Mouse (Mus musculus): ENCODE measurements around the gene Fbxo7. TPM values are rescaled to one million over a fixed set of nuclear protein-coding genes. Genes with fewer than 3 reads are reported as not detected.
"Not testable (repeated sequence)": the region's sequence is repeated elsewhere in the genome, so short reads cannot be mapped to it uniquely, and the experiment has no call there.

The Fbxo7 gene
- polyA plus RNA-seq, 1 experiment from 2014 or later, result 24.2 TPM

GRCm38 (mm10) chr10:86026354-86026753, 4.6 kb downstream of the Fbxo7 start:
- Histone ChIP-seq H3K4me3 (ENCODE audit: low read length) (no peak overlapping the region), H3K27me3 (ENCODE audit: control insufficient read depth, insufficient read depth, low read length) (no peaks in the 10 kb centered on the region), H3K36me3 (ENCODE audit: control insufficient read depth, insufficient read depth) (peaks cover 7% of the 10 kb centered on the region), H3K9ac (ENCODE audit: low read length) (no peak overlapping the region), H3K4me2 (ENCODE audit: low read depth, low read length) (no peak overlapping the region), H3K9me3 (replicated peaks; ENCODE audit: control insufficient read depth, low read length) (no peaks in the 10 kb centered on the region), H3K4me1 (ENCODE audit: control insufficient read depth, insufficient read depth, low read length) (peaks cover 2% of the 10 kb centered on the region; the same call in 1 of the 2 replicates), H3K27ac (ENCODE audit: low read length) (no peak overlapping the region)
- no peak for ATAC-seq (replicated peaks; ENCODE audit: extremely low read depth, insufficient read depth, low FRiP score)
- 86% methylated on average over 3 of the region's 3 CpGs for WGBS

- 79% methylated on average over 1 of the region's 1 CpGs for WGBS
- not testable (repeated sequence) for H3K4me3 ChIP-seq (ENCODE audit: low read length); H3K4me1 ChIP-seq (ENCODE audit: control insufficient read depth, insufficient read depth, low read length); ATAC-seq (replicated peaks; ENCODE audit: extremely low read depth, insufficient read depth, low FRiP score); H3K9me3 ChIP-seq (replicated peaks; ENCODE audit: control insufficient read depth, low read length); H3K27me3 ChIP-seq (ENCODE audit: control insufficient read depth, insufficient read depth, low read length); H3K36me3 ChIP-seq (ENCODE audit: control insufficient read depth, insufficient read depth); H3K27ac ChIP-seq (ENCODE audit: low read length); H3K4me2 ChIP-seq (ENCODE audit: low read depth, low read length); H3K9ac ChIP-seq (ENCODE audit: low read length)
These were observed 5.0 kb downstream of the Fbxo7 start for GRCm38 (mm10) chr10:86026807-86027206.

DNA sequence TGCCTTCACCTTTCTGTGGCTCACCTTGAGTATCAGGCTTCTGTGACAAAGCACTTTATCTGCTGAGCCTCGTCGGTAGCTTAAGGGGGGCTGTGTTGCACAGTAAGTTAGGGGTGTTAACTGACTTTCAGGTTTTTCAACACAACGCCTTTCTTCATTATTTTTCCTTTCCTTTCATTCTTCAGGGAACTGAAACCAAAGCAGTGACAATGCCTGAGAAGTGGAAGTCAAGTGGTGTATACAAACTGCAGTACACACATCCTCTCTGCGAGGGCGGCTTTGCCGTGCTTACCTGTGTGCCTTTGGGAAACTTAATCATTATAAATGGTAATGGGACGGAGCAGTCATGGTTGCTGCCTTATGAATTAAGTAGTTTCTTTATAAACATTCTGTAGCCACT, 9.0 kb downstream of the Fbxo7 start:
- H3K4me1 ChIP-seq (ENCODE audit: control insufficient read depth, insufficient read depth, low read length), result no peaks in the 10 kb centered on the region
- H3K4me3 ChIP-seq (ENCODE audit: low read length), result no peak overlapping the region
- H3K9ac ChIP-seq (ENCODE audit: low read length), result no peak overlapping the region
- ATAC-seq (replicated peaks; ENCODE audit: extremely low read depth, insufficient read depth, low FRiP score), result no peak
- H3K4me2 ChIP-seq (ENCODE audit: low read depth, low read length), result no peak overlapping the region
- H3K9me3 ChIP-seq (replicated peaks; ENCODE audit: control insufficient read depth, low read length), result no peaks in the 10 kb centered on the region
- no peak overlapping the region for H3K27ac ChIP-seq (ENCODE audit: low read length)
- 85% methylated on average over 7 of the region's 7 CpGs for WGBS
- H3K27me3 ChIP-seq (ENCODE audit: control insufficient read depth, insufficient read depth, low read length), result no peaks in the 10 kb centered on the region
- peaks cover 11% of the 10 kb centered on the region for H3K36me3 ChIP-seq (ENCODE audit: control insufficient read depth, insufficient read depth)

DNA sequence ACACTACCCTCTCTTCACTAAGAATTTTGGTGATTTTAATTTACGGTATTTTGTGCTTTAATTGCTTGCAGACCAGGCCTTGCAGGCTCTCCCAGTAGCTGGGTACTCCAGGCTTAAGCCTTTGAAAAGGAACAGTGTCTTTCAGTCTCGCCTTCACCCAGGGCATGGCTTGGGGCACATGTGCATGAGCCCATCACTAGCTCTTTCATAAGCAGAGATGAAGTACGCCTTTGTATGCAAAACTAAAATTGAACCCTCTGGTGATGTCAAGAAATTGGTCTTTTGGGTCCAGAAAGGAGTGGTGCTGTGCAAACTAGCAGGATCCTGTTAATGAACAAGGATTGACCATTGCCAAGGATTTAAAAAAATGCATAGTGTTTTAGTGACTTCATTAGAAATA, 10.7 kb downstream of the Fbxo7 start:
- Histone ChIP-seq H3K27ac (ENCODE audit: low read length) (no peak overlapping the region), H3K9ac (ENCODE audit: low read length) (no peak overlapping the region), H3K4me3 (ENCODE audit: low read length) (no peak overlapping the region), H3K27me3 (ENCODE audit: control insufficient read depth, insufficient read depth, low read length) (no peaks in the 10 kb centered on the region), H3K4me2 (ENCODE audit: low read depth, low read length) (no peak overlapping the region), H3K36me3 (ENCODE audit: control insufficient read depth, insufficient read depth) (peaks cover 11% of the 10 kb centered on the region), H3K4me1 (ENCODE audit: control insufficient read depth, insufficient read depth, low read length) (no peaks in the 10 kb centered on the region), H3K9me3 (replicated peaks; ENCODE audit: control insufficient read depth, low read length) (no peaks in the 10 kb centered on the region)
- no peak for ATAC-seq (replicated peaks; ENCODE audit: extremely low read depth, insufficient read depth, low FRiP score)
- 86% methylated on average over 3 of the region's 3 CpGs for WGBS

GRCm38 (mm10) chr10:86034007-86034728, 12.4 kb downstream of the Fbxo7 start:
- peaks cover 16% of the 10 kb centered on the region for H3K36me3 ChIP-seq (ENCODE audit: control insufficient read depth, insufficient read depth)
- 79% methylated on average over 2 of the region's 2 CpGs for WGBS

GRCm38 (mm10) chr10:86043651-86044050, 21.9 kb downstream of the Fbxo7 start:
- no peak overlapping the region for H3K4me2 ChIP-seq (ENCODE audit: low read depth, low read length)
- peaks cover 20% of the 10 kb centered on the region for H3K36me3 ChIP-seq (ENCODE audit: control insufficient read depth, insufficient read depth)
- H3K4me3 ChIP-seq (ENCODE audit: low read length), result no peak overlapping the region
- H3K27ac ChIP-seq (ENCODE audit: low read length), result no peak overlapping the region
- 80% methylated on average over 4 of the region's 4 CpGs for WGBS
- no peak for ATAC-seq (replicated peaks; ENCODE audit: extremely low read depth, insufficient read depth, low FRiP score)
- no peak overlapping the region for H3K9ac ChIP-seq (ENCODE audit: low read length)
- no peaks in the 10 kb centered on the region for H3K9me3 ChIP-seq (replicated peaks; ENCODE audit: control insufficient read depth, low read length)
- no peaks in the 10 kb centered on the region for H3K4me1 ChIP-seq (ENCODE audit: control insufficient read depth, insufficient read depth, low read length)
- H3K27me3 ChIP-seq (ENCODE audit: control insufficient read depth, insufficient read depth, low read length), result no peaks in the 10 kb centered on the region

More at GRCm38 (mm10) chr10:86034007-86034728, 12.4 kb downstream of the Fbxo7 start:
- Histone ChIP-seq H3K27me3 (ENCODE audit: control insufficient read depth, insufficient read depth, low read length) (no peaks in the 10 kb centered on the region), H3K4me2 (ENCODE audit: low read depth, low read length) (no peak overlapping the region), H3K4me3 (ENCODE audit: low read length) (no peak overlapping the region), H3K9me3 (replicated peaks; ENCODE audit: control insufficient read depth, low read length) (no peaks in the 10 kb centered on the region), H3K27ac (ENCODE audit: low read length) (no peak overlapping the region), H3K9ac (ENCODE audit: low read length) (no peak overlapping the region), H3K4me1 (ENCODE audit: control insufficient read depth, insufficient read depth, low read length) (no peaks in the 10 kb centered on the region)
- ATAC-seq (replicated peaks; ENCODE audit: extremely low read depth, insufficient read depth, low FRiP score), result no peak

DNA sequence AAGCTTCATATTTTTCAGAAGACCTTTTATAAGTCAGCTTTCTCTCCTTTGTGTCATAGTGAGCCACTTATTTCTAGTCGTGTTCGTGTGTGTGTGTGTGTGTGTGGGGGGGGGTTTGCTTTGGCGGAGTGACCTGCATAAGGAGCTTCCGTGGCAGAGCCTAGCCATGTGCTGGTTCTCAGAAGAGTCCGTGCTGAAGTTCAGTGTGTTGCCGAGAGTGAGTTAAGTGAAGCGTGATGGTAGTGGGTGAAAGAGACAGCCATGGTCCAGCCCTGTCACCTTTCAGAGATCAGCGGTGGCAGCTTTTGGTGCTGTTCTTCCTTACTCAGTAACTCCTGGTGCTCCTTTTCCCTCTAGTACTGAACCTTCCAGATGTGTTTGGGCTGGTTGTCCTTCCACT, 22.3 kb downstream of the Fbxo7 start:
- no peak overlapping the region for H3K4me2 ChIP-seq (ENCODE audit: low read depth, low read length)
- 87% methylated on average over 8 of the region's 8 CpGs for WGBS
- H3K36me3 ChIP-seq (ENCODE audit: control insufficient read depth, insufficient read depth), result peaks cover 19% of the 10 kb centered on the region
- no peaks in the 10 kb centered on the region for H3K4me1 ChIP-seq (ENCODE audit: control insufficient read depth, insufficient read depth, low read length)
- no peak overlapping the region for H3K4me3 ChIP-seq (ENCODE audit: low read length)
- no peak overlapping the region for H3K27ac ChIP-seq (ENCODE audit: low read length)
- no peak for ATAC-seq (replicated peaks; ENCODE audit: extremely low read depth, insufficient read depth, low FRiP score)
- no peaks in the 10 kb centered on the region for H3K9me3 ChIP-seq (replicated peaks; ENCODE audit: control insufficient read depth, low read length)
- H3K9ac ChIP-seq (ENCODE audit: low read length), result no peak overlapping the region
- no peaks in the 10 kb centered on the region for H3K27me3 ChIP-seq (ENCODE audit: control insufficient read depth, insufficient read depth, low read length)

GRCm38 (mm10) chr10:86046371-86046770, 24.6 kb downstream of the Fbxo7 start:
- Histone ChIP-seq H3K27me3 (ENCODE audit: control insufficient read depth, insufficient read depth, low read length) (no peaks in the 10 kb centered on the region), H3K9me3 (replicated peaks; ENCODE audit: control insufficient read depth, low read length) (no peaks in the 10 kb centered on the region), H3K36me3 (ENCODE audit: control insufficient read depth, insufficient read depth) (peaks cover 17% of the 10 kb centered on the region), H3K9ac (ENCODE audit: low read length) (no peak overlapping the region), H3K4me3 (ENCODE audit: low read length) (no peak overlapping the region), H3K27ac (ENCODE audit: low read length) (no peak overlapping the region), H3K4me2 (ENCODE audit: low read depth, low read length) (no peak overlapping the region), H3K4me1 (ENCODE audit: control insufficient read depth, insufficient read depth, low read length) (no peaks in the 10 kb centered on the region)
- no peak for ATAC-seq (replicated peaks; ENCODE audit: extremely low read depth, insufficient read depth, low FRiP score)
- 83% methylated on average over 1 of the region's 1 CpGs for WGBS

DNA sequence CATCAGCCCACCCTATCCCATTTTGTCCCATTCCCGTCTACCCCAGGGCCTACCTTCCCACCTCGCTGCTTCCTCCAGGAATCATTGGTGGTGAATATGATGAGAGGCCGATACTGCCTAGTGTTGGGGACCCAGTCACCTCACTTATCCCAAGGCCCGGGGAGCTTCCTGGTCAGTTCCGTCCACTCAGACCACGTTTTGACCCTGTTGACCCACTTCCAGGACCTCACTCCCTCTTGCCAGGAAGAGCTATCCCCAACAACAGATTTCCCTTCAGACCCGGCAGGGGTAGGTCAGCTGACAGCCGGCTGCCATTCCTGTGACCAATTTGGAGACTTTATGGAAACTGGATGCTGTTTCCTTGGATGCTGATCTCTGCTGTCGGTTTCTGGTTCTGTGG, 26.0 kb downstream of the Fbxo7 start:
- H3K4me1 ChIP-seq (ENCODE audit: control insufficient read depth, insufficient read depth, low read length), result no peaks in the 10 kb centered on the region
- peaks cover 14% of the 10 kb centered on the region for H3K36me3 ChIP-seq (ENCODE audit: control insufficient read depth, insufficient read depth)
- no peaks in the 10 kb centered on the region for H3K9me3 ChIP-seq (replicated peaks; ENCODE audit: control insufficient read depth, low read length)
- ATAC-seq (replicated peaks; ENCODE audit: extremely low read depth, insufficient read depth, low FRiP score), result no peak
- no peaks in the 10 kb centered on the region for H3K27me3 ChIP-seq (ENCODE audit: control insufficient read depth, insufficient read depth, low read length)
- no peak overlapping the region for H3K9ac ChIP-seq (ENCODE audit: low read length)
- 85% methylated on average over 9 of the region's 9 CpGs for WGBS
- no peak overlapping the region for H3K4me3 ChIP-seq (ENCODE audit: low read length)
- no peak overlapping the region for H3K4me2 ChIP-seq (ENCODE audit: low read depth, low read length)
- H3K27ac ChIP-seq (ENCODE audit: low read length), result no peak overlapping the region

All from heart, embryonic 16.5 days (tissue).